Mouse (Mus musculus): ENCODE measurements around the gene Sh3bp4.

DNA sequence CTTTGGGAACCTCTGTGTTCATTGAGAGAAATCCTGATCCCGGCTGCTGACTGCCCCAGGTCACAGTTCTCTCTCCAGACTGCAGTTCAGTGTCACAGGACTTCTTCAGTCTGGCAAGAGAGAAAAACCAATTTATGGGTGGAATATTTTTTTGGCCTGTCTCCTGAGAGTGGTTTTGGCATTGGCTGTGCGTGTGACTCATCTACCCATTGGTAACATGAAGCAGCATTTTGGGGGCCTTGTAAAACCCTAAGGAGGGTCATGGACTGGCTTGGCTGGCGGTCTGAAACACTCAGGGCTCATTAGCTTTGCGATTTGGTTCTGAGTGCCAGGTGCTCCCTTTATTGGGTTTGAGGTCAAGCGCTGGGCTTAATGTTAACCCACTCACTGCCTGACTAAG is 10.6 kb downstream of the Sh3bp4 start:
- no peak for TF ChIP-seq MYC (IDR thresholded peaks at IDR 0.05; ENCODE audit: low read depth, low read length)
- no peak for TF ChIP-seq GABPA (IDR thresholded peaks at IDR 0.05; ENCODE audit: insufficient replicate concordance, low read depth, low read length)
- TF ChIP-seq CTCF (conservative IDR thresholded peaks at IDR 0.05 in 1 of 2, IDR thresholded peaks at IDR 0.05 in 1 of 2; ENCODE audit: low read depth in 2 of 2, low read length in 2 of 2) = no peak
- no peak for TF ChIP-seq POLR2A (IDR thresholded peaks at IDR 0.05; ENCODE audit: low read depth, low read length)
- TF ChIP-seq MAX (IDR thresholded peaks at IDR 0.05; ENCODE audit: low read length) = no peak
- no peak for TF ChIP-seq EP300 (IDR thresholded peaks at IDR 0.05; ENCODE audit: low read length)
- no peak for TF ChIP-seq JUN (IDR thresholded peaks at IDR 0.05; ENCODE audit: insufficient read depth, low read depth, low read length)
